Mouse (Mus musculus) neural tube, embryonic 13.5 days (tissue): ENCODE measurements around the gene Sppl3. TPM values are rescaled to one million over a fixed set of nuclear protein-coding genes. Genes with fewer than 3 reads are reported as not detected.

Experiments
- ATAC-seq: fragments of 200-750 bp; cut with Nextera tagmentation; 2 replicates; pipeline ENCODE4 v1.8.0; 2017; ENCODE audit warnings: low read depth, mild to moderate bottlenecking, moderate TSS enrichment, moderate library complexity
- H3K27ac ChIP-seq: fragments of 300-500 bp; sonication (generic); replicated peaks from 2 replicates; pipeline ENCODE4 v1.5.1; 2015; ENCODE audit warnings: moderate library complexity, mild to moderate bottlenecking, inconsistent platforms
- H3K27me3 ChIP-seq: fragments of 300-500 bp; sonication (generic); 2 replicates; pipeline ENCODE4 v1.6.1; 2015; ENCODE audit warnings: mild to moderate bottlenecking, inconsistent platforms
- H3K36me3 ChIP-seq: fragments of 300-500 bp; sonication (generic); 2 replicates; pipeline ENCODE4 v1.6.1; 2015; ENCODE audit warnings: mild to moderate bottlenecking, inconsistent platforms
- H3K4me1 ChIP-seq: fragments of 300-500 bp; sonication (generic); replicated peaks from 2 replicates; pipeline ENCODE4 v1.6.1; 2015; ENCODE audit warnings: inconsistent platforms
- H3K4me2 ChIP-seq: fragments of 300-500 bp; sonication (generic); 2 replicates; pipeline ENCODE4 v1.6.1; 2015; ENCODE audit warnings: inconsistent platforms, mild to moderate bottlenecking, moderate library complexity
- H3K4me3 ChIP-seq: fragments of 300-500 bp; sonication (generic); 2 replicates; pipeline ENCODE4 v1.5.1; 2015; ENCODE audit warnings: mild to moderate bottlenecking, inconsistent platforms
- H3K9ac ChIP-seq: fragments of 300-500 bp; sonication (generic); 2 replicates; pipeline ENCODE4 v1.6.1; 2015; ENCODE audit warnings: moderate library complexity, mild to moderate bottlenecking, inconsistent platforms
- H3K9me3 ChIP-seq: fragments of 300-500 bp; sonication (generic); 2 replicates; pipeline ENCODE4 v1.6.1; 2016; ENCODE audit warnings: inconsistent platforms
- WGBS: fragments of 180-500 bp; shearing (Covaris S2); methylation state at CpG from one replicate; pipeline ENCODE4 v1.1.7; 2015; 5-methylcytosine and 5-hydroxymethylcytosine counted together
- polyA plus RNA-seq: library from polyadenylated mRNA; unstranded; fragments of >200 nt; fragmentation: Nextera tagmentation; extraction: Ambion mirVana; gene quantifications from 2 replicates; pipeline ENCODE4 v1.2.1, GENCODE M21; 2015

Sppl3 gene
- 15.7 and 21.3 TPM in 2 replicates for polyA plus RNA-seq

GRCm38 (mm10) chr5:115010577-115011216 lies at the start of gene Sppl3:
Gene Sppl3 (plus strand): TSS chr5:115011137.
- Histone ChIP-seq H3K9ac (peak within 1 kb of the TSS; percentile 90), H3K9me3 (no peaks in the 10 kb centered on the region), H3K4me1 (peaks cover 43% of the 10 kb centered on the region), H3K4me2 (peak within 1 kb of the TSS; percentile 96), H3K27me3 (no peaks in the 10 kb centered on the region), H3K27ac (peak within 1 kb of the TSS; percentile 95), H3K4me3 (peak within 1 kb of the TSS; percentile 82), H3K36me3 (no peaks in the 10 kb centered on the region)
- 2% methylated on average over 58 of the region's 65 CpGs for WGBS
- peak; percentile 93 for ATAC-seq

GRCm38 (mm10) chr5:114961590-114962360 lies 49.2 kb upstream of the Sppl3 start:
- 39% methylated on average over 4 of the region's 4 CpGs for WGBS
- Histone ChIP-seq H3K27me3 (no peaks in the 10 kb centered on the region; the same call in 1 of the 2 replicates), H3K4me3 (no peak overlapping the region), H3K9me3 (no peaks in the 10 kb centered on the region), H3K4me2 (no peak overlapping the region), H3K27ac (no peak overlapping the region), H3K4me1 (peaks cover 8% of the 10 kb centered on the region), H3K36me3 (no peaks in the 10 kb centered on the region), H3K9ac (no peak overlapping the region)
- peak; percentile 47; the same call in 1 of the 2 replicates for ATAC-seq

GRCm38 (mm10) chr5:114964315-114964966 lies 46.5 kb upstream of the Sppl3 start:
- 70% methylated on average over 7 of the region's 7 CpGs for WGBS
- Histone ChIP-seq H3K9me3 (no peaks in the 10 kb centered on the region), H3K27ac (no peak overlapping the region), H3K4me1 (peaks cover 20% of the 10 kb centered on the region), H3K9ac (no peak overlapping the region), H3K4me3 (no peak overlapping the region), H3K27me3 (peaks cover 24% of the 10 kb centered on the region), H3K4me2 (no peak overlapping the region), H3K36me3 (no peaks in the 10 kb centered on the region)
- ATAC-seq = no peak

- H3K9me3 ChIP-seq = no peaks in the 10 kb centered on the region
- no peaks in the 10 kb centered on the region for H3K36me3 ChIP-seq
- H3K27ac ChIP-seq = no peak overlapping the region
- H3K4me2 ChIP-seq = no peak overlapping the region
- peaks cover 26% of the 10 kb centered on the region for H3K27me3 ChIP-seq
- no peak for ATAC-seq
- 66% methylated on average over 17 of the region's 17 CpGs for WGBS
- no peak overlapping the region for H3K4me3 ChIP-seq
- no peak overlapping the region for H3K9ac ChIP-seq
- peaks cover 22% of the 10 kb centered on the region for H3K4me1 ChIP-seq
Measured at GRCm38 (mm10) chr5:114964967-114965898, 45.7 kb upstream of the Sppl3 start.

GRCm38 (mm10) chr5:114967523-114968268 lies 43.2 kb upstream of the Sppl3 start:
- WGBS = 33% methylated on average over 14 of the region's 14 CpGs
- Histone ChIP-seq H3K4me3 (no peak overlapping the region), H3K36me3 (no peaks in the 10 kb centered on the region), H3K9me3 (no peaks in the 10 kb centered on the region), H3K4me2 (no peak overlapping the region), H3K9ac (no peak overlapping the region), H3K27ac (no peak overlapping the region), H3K27me3 (peaks cover 30% of the 10 kb centered on the region), H3K4me1 (peaks cover 14% of the 10 kb centered on the region)
- no peak for ATAC-seq

GRCm38 (mm10) chr5:114968651-114969050 lies 42.3 kb upstream of the Sppl3 start:
- 7% methylated on average over 7 of the region's 7 CpGs for WGBS
- Histone ChIP-seq H3K4me3 (no peak overlapping the region), H3K9ac (0 out of 2 replicates have a peak overlapping the region, but pooled peaks have one; percentile 12), H3K4me2 (no peak overlapping the region), H3K9me3 (no peaks in the 10 kb centered on the region), H3K36me3 (no peaks in the 10 kb centered on the region), H3K27me3 (peaks cover 30% of the 10 kb centered on the region), H3K27ac (no peak overlapping the region), H3K4me1 (peaks cover 14% of the 10 kb centered on the region)
- ATAC-seq = no peak

GRCm38 (mm10) chr5:114969064-114969463 lies 41.9 kb upstream of the Sppl3 start:
- Histone ChIP-seq H3K4me3 (no peak overlapping the region), H3K27ac (no peak overlapping the region), H3K36me3 (no peaks in the 10 kb centered on the region), H3K27me3 (peaks cover 30% of the 10 kb centered on the region), H3K9me3 (no peaks in the 10 kb centered on the region), H3K9ac (0 out of 2 replicates have a peak overlapping the region, but pooled peaks have one; percentile 12), H3K4me1 (peaks cover 14% of the 10 kb centered on the region), H3K4me2 (no peak overlapping the region)
- WGBS = 4% methylated on average over 4 of the region's 4 CpGs
- ATAC-seq = no peak

- H3K4me1 ChIP-seq = peaks cover 14% of the 10 kb centered on the region
- WGBS = 43% methylated on average over 13 of the region's 13 CpGs
- no peak overlapping the region for H3K9ac ChIP-seq
Measured at GRCm38 (mm10) chr5:114969609-114970215, 41.2 kb upstream of the Sppl3 start.

GRCm38 (mm10) chr5:114970824-114971227 lies 40.1 kb upstream of the Sppl3 start, which contains the start of gene Hnf1a:
Gene Hnf1a (minus strand): TSS chr5:114971094.
- peaks cover 30% of the 10 kb centered on the region for H3K27me3 ChIP-seq
- H3K9me3 ChIP-seq = no peaks in the 10 kb centered on the region
- no peaks in the 10 kb centered on the region for H3K36me3 ChIP-seq
- no peak within 1 kb of the TSS for H3K4me2 ChIP-seq
- no peak for ATAC-seq
- no peak within 1 kb of the TSS for H3K27ac ChIP-seq
- peaks cover 14% of the 10 kb centered on the region for H3K4me1 ChIP-seq
- 79% methylated on average over 17 of the region's 17 CpGs for WGBS
- H3K9ac ChIP-seq = no peak within 1 kb of the TSS
- no peak within 1 kb of the TSS for H3K4me3 ChIP-seq

More at GRCm38 (mm10) chr5:114969609-114970215, 41.2 kb upstream of the Sppl3 start:
- Histone ChIP-seq H3K4me2 (no peak overlapping the region), H3K36me3 (no peaks in the 10 kb centered on the region), H3K27ac (no peak overlapping the region), H3K4me3 (no peak overlapping the region), H3K9me3 (no peaks in the 10 kb centered on the region), H3K27me3 (peaks cover 30% of the 10 kb centered on the region)
- ATAC-seq = no peak

GRCm38 (mm10) chr5:114972201-114972600 lies 38.7 kb upstream of the Sppl3 start:
- H3K9me3 ChIP-seq = no peaks in the 10 kb centered on the region
- no peak overlapping the region for H3K4me3 ChIP-seq
- H3K27ac ChIP-seq = no peak overlapping the region
- peaks cover 14% of the 10 kb centered on the region for H3K4me1 ChIP-seq
- H3K4me2 ChIP-seq = no peak overlapping the region
- H3K9ac ChIP-seq = no peak overlapping the region
- H3K27me3 ChIP-seq = peaks cover 27% of the 10 kb centered on the region
- 75% methylated on average over 9 of the region's 9 CpGs for WGBS
- no peaks in the 10 kb centered on the region for H3K36me3 ChIP-seq
- no peak for ATAC-seq
